Mouse (Mus musculus) embryo, embryonic 10 days (tissue): ENCODE results near the gene Rgs16.

Experiments used
- DNase-seq: peaks from one replicate; pipeline ENCODE4 v3.0.0-alpha.2; 2015; ENCODE audit warnings: low spot score

Rgs16 gene

DNA sequence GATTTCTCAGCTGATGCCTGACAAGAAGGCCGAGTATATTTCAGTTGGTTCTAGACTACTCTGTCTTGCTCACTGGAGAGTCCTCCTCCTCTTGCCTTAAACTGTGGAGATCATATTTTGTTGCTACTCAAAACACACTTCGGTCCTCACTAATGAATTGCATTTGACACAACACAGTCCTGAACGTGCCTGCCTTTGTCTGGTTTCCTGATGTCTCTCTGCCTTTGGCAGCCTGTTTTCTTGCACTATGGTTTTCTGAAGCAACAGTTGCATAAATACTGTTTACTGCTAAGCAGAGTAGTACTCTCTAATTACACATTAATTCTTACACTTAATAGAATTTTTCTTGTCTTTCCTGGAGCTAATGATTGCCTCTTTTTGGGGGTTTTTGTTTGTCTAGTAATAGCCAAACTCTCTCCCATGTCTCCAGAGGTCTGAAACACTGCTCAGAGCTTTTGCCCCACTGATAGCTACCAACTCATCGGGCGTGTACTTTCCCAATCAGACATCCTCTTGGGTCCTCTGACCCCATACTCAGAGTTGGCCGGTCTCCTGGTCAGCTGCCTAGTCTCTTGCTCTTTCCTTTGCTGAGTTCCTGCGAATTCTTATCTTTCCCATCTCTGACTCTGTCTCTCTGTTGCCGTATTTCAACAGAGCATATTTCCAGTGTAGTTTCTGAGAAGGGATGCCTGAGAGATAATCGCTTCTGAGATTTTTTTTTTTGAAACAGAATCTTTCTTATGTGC, 18.4 kb upstream of the Rgs16 start:
- no peak for DNase-seq

DNA sequence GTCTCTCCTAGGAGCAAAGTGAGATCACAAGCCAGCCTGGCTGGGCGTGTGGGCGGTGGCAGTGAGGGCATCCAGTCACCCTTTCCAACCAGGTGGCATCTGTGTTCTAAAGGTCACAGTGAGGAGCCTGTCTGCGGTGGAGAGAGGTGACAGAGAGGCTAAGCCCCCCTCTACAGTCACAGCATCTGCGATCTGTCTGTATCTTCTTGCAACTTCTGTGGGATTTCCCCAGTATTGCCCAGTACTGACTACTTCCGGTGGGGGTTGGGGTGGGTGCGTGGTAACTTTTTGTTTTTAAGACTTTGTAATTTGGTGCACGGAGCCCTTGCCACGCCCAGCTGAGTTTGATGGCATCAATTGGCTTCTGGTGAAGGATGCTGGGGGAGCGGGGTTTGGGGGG, 16.7 kb upstream of the Rgs16 start:
- DNase-seq = no peak

DNA sequence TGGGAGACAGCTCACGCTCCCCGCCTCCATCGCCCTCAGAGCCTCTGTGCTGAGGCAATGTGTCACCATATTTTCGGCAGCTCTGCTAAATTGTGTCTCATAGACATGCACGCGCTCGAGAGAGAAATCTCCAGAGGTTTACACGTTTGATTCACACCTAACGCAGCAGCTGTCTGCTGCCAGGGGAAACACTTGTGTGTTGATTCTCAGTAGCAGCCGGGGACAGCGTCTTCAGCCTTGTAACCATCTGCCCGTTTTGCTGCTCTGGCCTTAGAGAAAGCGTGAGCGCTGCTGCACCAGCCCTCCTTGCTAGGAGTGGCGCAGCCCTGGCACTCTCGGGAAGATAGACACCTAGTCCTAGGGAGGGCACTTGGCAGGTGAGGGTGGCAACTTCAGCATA, 13.5 kb upstream of the Rgs16 start:
- DNase-seq = no peak

DNA sequence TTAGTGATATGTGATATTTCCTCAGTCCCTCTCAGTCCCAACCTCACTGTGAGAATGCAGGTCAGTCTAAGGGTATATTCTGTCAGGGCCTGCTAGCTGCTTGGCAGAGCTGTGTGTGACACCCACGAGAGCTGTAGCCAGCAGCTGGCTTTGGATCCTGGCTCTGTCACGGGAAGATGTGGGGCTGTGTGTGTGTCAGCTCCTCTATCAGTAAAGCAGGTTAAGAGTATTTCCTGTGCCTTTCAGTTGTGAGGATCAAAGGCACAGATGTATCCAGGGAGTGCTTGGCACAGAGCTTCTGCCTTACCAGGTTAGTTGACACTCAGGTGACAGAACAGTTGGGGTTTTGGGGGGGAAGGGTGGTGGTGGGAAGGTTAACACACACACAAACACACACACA, 10.3 kb upstream of the Rgs16 start:
- no peak for DNase-seq

DNA sequence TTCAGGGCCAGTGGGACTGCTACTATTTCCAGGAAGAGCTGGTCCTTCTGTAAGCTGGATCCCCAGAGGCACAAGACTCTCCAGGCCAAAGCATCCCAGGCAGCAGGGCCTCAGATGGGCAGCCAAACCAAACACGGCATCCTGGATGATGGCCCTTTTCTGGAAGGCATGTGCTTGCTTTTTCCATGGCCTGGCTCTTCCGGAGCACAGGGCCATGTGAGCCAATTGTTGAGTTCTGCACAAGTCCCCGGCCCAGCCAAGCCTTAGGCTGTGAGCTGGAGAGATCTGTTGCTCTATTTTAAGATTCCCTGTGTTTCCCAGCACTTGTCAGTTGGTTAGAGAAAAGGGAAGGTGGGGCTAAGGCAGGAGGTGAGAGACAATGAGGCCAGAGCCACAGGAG, 9.5 kb upstream of the Rgs16 start:
- DNase-seq = no peak

DNA sequence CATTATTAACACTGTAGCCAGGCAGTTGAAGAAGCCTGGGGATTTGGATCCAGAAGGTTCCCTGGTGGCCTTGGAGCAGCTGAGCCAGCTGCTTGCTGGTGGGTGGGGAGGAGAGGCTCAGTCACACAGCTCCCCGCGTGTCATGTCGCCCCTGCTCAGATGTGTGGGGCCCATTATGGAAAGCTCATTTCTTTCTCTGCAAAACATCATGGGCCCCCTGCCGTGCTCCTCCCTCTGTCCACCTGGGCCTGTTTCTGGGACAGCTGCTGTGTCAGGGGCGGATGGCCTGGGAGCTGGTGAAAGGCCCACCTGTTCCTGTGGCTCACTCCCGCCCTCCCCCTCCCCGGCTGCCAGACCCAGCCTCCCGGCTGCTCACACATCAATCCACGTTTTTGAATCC, 7.0 kb upstream of the Rgs16 start:
- peak; percentile 20 for DNase-seq

DNA sequence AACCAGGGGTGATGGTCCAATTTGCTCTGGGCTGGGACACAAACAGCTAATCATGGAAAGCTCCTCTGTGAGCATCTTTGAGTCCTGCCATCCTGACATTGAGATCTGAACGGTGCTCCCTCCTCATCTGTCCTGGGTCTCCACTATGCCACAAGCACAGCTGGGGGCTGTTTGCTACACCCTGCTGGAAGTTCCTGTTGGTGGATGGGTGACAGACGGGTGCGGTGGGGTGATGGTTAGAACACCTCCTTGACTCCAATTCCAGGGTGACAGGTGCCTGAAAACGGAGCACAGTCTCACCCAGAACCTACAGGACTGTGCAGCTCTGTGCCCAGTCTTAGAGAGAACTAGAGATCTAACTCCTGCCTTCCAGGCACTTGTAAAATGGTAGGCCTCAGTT, 5.3 kb upstream of the Rgs16 start:
- DNase-seq = no peak

DNA sequence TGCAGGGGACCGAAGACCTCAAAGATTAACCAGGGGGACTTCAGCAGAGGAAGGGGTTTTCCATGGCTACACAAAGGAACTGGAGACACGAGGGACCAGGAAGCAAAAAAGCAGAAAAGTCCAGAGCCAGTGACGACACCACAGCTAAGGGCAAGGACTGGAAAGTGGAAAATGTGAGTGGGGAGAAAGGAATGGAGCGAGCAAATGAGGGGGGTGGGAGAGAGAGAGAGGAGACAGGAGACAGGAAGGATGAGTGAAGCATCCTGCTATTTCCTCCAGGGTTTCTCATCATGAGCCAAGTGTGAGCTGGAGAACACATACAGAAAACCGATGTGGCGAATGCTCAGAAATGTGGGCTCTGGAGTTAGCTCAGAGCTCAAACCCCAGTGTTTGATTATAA, 4.1 kb upstream of the Rgs16 start:
- no peak for DNase-seq

DNA sequence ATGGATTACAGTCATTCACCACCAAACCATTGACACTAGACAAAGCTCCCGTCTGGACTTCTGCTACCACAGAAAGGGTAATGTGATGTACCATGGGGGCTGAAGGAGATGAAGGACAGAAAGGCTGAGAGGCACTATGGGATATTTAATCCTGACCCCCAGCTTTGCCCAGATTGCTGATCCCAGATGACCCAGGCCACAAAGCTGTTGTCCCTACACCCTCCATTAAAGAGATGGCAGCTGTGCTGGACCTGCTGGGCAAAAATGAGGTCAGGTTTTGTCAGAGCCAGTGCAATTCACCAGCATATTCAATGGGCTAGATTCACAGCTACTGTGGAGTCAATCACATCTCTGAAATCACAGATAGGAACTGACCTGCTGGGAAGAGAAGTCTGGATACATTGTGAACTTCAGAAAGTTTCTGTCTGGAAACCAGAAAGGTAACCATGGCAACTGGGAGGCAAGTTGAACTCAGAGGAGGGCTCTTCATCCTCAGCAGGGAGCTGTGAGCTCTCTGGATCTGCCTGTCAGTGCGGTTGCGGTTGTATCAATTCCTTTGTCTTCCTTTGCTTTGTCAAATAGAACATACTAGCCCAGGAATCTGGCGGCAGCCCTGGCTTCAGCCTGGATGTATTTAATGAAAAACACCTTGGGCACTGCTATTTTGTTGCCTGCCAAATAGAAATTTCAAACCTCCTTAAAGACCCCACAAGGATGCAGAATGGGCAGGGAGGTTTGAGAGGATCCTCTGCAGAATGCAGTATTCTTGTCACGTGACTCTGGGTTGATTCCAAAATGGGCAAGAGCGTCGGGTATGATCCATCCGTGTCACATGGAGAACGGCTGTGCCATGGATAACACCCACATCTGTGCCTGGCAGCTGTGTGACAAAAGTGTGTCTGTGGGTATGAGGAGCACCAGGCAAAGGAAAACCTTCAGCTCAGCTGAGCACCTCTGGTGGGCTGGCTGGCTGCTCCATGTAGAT, 2.8 kb upstream of the Rgs16 start:
- peak; percentile 74 for DNase-seq

DNA sequence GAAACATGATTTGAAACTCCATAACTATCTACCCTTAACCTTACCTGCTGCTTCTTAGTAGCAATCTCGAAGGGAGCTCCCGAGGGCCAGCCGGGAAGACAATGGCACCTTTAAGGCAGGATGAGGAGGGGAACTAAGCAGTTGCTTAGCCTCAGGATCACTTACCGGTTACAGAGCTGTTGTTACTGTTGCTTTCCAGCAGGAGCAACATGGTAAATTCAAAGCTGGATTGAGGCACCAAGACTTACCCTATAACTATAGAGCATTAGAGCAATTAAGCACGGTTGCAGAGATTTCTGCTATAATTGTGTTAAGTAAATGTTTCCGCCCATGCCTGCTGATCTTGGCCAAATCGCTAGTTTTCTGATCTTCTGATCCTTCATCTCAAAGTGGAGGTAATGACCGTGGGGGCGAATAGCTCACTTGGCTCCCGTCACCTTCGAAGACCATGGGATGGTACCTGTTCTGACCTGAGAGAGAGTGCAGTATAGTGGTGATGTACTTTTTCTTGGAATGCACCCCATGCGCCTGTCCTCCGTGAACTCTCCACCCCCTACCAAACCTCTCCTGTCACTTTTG, 623 bp upstream of the Rgs16 start:
- DNase-seq = no peak

DNA sequence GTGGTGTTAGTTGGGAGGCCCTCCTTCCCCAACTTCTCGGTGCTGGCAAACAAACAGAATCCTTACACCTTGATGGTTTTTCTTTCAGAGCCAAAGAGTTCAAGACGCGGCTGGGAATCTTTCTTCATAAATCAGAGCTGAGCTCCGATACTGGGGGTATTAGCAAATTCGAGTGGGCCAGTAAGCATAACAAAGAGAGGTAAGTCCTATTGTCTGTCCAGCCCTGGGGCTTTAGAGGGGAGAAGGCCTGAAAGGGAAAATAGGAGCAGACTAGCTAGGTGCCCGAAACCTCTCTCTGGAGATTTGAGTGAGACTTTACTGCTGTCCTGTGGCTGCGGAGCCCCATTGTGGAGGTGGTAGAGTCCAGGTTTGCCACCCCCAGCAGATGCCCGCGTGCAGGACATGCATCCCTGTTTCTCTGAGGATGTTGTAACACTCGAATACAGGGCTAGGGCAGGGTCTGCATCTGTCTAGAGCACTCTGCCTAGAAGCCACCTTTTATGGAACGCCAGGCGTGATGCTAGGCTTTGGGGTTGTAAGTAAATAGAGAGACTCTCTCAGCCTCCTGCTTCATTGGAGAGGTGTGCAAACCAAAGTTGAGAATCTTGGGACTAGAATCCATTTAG, 739 bp downstream of the Rgs16 start:
- DNase-seq = no peak

DNA sequence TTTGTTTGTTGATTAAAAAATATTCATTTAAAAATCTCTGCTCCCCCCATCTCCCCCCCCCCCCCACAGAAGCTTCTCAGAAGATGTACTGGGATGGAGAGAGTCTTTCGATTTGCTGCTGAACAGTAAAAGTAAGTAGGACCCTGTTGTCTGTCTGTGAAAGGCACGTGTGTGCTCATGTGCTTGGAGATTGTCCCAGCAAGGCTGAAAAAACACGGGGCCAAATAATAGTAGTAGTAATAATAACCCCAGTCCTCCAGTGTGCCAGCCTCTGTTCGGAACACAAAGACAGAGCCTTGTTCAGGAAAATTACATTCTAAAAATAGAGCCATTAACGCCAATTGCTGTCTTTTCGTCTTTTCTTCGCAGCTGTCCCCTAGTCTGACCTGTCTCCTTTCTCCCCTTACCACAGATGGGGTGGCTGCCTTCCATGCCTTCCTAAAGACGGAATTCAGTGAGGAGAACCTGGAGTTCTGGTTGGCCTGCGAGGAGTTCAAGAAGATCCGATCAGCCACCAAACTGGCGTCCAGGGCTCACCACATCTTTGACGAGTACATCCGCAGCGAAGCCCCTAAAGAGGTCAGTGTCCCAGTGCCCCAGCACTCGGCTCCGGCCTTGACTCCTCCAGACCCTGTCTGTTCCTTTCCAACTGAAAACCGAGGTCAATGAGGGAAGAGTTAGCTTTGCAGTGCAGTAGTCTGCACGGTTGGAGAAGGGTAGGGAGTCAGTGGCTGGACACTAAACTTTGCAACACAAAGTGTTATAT, 1.6 kb downstream of the Rgs16 start:
- no peak for DNase-seq

DNA sequence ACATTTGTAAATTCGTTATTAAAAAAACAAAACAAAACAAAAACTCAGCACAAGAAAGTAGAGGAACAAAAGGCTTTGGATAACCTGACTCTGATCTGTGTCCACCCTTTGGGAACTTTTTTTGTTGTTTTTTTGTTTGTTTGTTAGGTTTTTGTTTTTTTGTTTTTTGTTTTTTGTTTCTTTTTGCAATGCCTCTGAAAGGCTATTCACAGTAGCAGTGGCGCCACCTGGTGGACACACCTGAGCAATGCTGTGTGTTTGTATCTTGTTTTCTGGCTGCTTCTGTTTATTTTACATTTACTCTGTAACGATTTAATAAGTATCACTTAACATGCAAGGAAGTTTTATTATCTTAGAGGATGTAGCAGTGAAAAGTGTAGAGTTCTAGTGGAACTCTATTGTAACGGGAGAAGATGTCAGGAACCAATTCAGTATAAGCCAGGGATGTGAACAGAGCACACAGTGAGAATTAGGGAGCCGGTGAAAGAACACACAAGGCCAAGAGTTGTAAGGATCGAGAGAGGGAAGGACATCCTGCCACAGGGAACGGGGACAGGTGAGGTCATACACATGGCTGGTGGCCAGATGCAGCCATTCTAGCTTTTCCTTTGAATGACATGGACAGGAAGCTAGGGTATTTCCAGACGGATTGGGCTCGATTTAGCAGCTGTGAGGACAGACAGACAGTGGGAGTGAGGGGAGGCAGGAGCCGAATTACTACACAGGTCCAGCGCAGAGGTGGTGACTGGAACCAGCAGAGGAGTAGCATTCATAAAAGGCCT, 2.4 kb downstream of the Rgs16 start:
- peak; percentile 86 for DNase-seq

DNA sequence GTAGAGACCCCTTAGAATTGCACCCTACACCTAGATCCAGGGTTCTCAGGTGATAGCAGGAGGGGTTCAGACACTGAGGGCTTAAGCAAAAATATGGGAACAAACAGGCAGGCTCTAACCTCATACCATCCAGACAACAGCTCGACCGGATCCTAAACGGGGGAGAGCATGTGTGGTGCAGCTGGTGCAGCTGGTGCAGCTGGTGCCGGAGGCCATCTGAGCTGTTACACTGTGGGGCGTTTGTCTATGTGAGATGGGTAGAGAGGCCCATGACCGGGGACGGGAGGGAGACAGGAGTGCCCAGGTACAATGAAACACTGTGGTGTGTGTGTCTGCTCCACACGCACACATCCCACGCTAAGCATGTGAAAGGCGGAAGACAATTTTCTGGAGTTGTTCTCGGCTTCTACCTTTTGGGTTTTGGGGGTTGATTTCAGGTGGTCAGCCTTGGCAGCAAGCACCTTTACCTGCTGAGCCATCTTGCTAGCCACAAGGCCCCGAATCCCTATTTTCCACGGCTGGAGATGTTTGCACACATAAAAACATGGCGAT, 6.0 kb downstream of the Rgs16 start:
- peak; percentile 29 for DNase-seq

DNA sequence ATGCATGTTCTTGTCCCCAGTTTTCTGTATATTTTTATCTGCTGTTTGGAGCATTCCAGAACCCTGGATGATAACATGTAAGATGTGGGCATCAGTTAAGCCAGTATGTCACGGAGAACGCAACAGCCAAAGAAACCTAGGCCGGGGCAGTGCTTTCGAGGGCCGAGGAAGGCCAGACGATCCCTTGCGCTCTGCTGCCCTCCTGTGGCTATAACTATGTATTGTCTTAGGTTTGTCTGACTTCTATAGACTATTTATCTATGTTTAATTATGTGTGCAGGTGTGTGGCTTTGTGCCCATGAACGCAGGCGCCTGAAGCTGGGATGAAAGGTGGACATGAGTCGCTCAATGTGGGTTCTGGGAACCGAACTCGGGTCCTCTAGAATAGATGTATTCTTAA, 6.6 kb downstream of the Rgs16 start:
- peak; percentile 92 for DNase-seq

DNA sequence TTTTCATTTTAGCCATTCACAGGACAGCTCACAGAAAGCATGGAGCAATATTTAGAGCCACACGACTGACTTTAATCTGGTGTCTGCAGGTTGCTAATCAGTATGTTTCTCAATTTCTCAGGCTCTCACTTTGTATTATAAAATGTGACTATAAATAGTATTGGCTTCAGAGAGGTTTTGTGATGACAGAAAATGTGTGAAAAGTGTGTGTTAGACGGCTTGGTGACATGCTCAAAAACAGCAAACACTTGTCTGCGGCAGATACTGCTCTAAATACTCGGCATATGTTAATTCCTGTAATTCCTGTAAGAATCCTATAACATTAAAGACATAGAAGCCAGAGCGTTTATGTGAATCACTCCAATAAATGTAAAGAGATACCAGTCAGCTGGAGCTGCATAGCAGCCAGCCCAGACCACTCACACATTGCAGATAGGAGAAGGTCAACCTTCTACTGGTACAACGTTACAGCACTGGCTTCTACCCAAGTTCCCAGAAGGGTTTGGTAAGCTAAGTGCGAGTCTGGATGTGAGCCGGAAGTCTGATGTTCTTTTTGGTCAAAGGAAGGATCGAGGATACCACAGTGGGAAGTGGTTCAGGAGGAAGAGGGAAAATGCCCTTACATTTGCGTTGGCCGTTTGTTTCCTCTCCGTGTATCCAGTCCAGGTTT, 7.8 kb downstream of the Rgs16 start:
- no peak for DNase-seq

DNA sequence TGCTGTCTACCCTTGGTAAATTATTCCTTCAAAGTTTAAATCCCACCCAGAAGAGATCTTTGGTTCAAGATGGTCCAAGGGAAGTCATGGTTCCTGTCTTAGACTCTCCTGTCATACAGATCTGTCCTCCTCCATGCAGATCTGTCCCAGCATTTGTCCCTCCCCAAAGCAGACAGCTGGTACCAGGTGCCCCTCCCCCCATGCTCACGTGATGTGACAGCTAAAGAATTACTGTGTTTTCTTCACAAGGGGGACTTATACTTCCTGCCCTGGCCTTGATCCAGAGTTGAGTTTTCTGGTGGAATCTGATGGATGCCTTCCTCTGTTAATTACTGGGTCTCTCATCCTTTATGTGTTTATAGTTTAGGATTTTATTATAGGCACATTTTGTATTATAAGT, 8.4 kb downstream of the Rgs16 start:
- peak; percentile 55 for DNase-seq

DNA sequence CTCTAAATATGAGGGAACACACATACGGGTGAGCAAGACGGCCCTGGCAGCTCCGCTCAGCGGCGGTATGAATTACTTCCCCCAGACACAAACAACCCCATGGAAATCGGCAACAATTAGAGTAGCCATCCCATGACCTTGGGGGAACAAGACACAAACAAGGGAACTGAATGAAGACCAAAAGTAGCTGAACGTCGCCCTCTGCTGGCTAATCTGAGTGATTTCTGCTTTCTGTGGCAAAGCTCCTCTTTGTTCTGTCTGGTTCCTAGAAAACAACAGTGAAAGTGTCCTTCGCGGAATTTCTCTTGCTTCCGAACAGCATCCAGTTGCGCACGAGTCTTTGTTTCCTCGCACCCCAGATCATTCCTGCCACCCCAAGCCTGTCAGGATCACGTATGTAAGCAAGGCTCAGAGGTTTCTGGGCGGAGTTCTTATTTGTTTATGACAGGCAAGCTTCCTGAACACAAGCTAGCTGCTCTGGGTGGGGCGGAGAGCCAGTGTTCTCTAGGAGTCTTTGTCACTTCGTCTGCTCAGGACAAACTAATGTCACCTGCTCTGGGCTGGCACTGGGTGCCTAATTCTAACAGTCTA, 9.2 kb downstream of the Rgs16 start, which contains the start of gene Rnasel:
Gene Rnasel (plus strand): TSS at position 216 of the 591 bp plus-strand sequence.
- DNase-seq = peak; percentile 94

DNA sequence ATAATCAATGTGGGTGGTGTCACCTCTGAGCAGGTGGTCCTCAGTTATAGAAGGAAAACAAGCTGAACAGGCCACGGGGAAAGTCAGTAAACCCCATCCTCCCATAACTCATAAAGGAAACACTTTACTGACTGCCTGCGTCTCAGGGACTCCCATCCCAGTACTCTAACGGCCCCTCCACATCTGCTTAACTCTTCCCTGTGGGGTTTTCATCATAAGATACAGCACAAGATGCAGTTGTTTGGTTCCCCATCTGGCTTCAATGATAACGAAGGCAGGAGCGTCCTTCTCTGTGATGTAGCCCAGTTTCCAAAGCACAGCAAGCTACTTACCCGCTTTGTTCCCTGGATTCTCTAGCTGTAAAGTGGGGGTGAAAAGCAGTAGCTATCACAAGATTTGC, 9.9 kb downstream of the Rgs16 start:
- no peak for DNase-seq
